Mouse (Mus musculus): ENCODE data around the gene Nr0b1.

- TF ChIP-seq GATA1 (IDR thresholded peaks at IDR 0.05; ENCODE audit: low read length) (no peak), TAL1 (IDR thresholded peaks at IDR 0.05; ENCODE audit: low read length) (no peak)
Observed at GRCm38 (mm10) chrX:86191614-86192419, at the start of gene Nr0b1.

All from erythroblast, embryonic 14.5 days (primary cell).